Mouse (Mus musculus) limb, embryonic 13.5 days (tissue): ENCODE results near the gene Ndufc1. TPM values are rescaled to one million over a fixed set of nuclear protein-coding genes. Genes with fewer than 3 reads are reported as not detected.
"Not testable (repeated sequence)": the region's sequence is repeated elsewhere in the genome, so short reads cannot be mapped to it uniquely, and the experiment has no call there.

Experiments used
- ATAC-seq: fragments of 200-750 bp; cut with Nextera tagmentation; 2 replicates; pipeline ENCODE4 v1.8.0; 2017; ENCODE audit warnings: low read depth, moderate number of reproducible peaks, moderate TSS enrichment; ENCODE audit not compliant: low FRiP score
- H3K27ac ChIP-seq: fragments of 300-500 bp; sonication (generic); 2 replicates; pipeline ENCODE4 v1.5.1; 2015; ENCODE audit warnings: inconsistent platforms, mild to moderate bottlenecking, moderate library complexity
- H3K27me3 ChIP-seq: fragments of 300-500 bp; sonication (generic); 2 replicates; pipeline ENCODE4 v1.6.1; 2015; ENCODE audit warnings: mild to moderate bottlenecking, inconsistent platforms
- H3K36me3 ChIP-seq: fragments of 300-500 bp; sonication (generic); 2 replicates; pipeline ENCODE4 v1.6.1; 2015; ENCODE audit warnings: inconsistent platforms, mild to moderate bottlenecking, moderate library complexity
- H3K4me1 ChIP-seq: fragments of 300-500 bp; sonication (generic); 2 replicates; pipeline ENCODE4 v1.6.1; 2015; ENCODE audit warnings: inconsistent platforms
- H3K4me2 ChIP-seq: fragments of 300-500 bp; sonication (generic); replicated peaks from 2 replicates; pipeline ENCODE4 v1.6.1; 2015; ENCODE audit warnings: inconsistent platforms, mild to moderate bottlenecking, moderate library complexity
- H3K4me3 ChIP-seq: fragments of 300-500 bp; sonication (generic); 2 replicates; pipeline ENCODE4 v1.5.1; 2015; ENCODE audit warnings: moderate library complexity, mild to moderate bottlenecking, inconsistent platforms
- H3K9ac ChIP-seq: fragments of 300-500 bp; sonication (generic); 2 replicates; pipeline ENCODE4 v1.6.1; 2015; ENCODE audit warnings: mild to moderate bottlenecking, inconsistent platforms
- H3K9me3 ChIP-seq: fragments of 300-500 bp; sonication (generic); 2 replicates; pipeline ENCODE4 v1.6.1; 2016; ENCODE audit warnings: inconsistent platforms
- WGBS: fragments of 180-500 bp; shearing (Covaris S2); methylation state at CpG from one replicate; pipeline ENCODE4 v1.1.7; 2015; 5-methylcytosine and 5-hydroxymethylcytosine counted together
- polyA plus RNA-seq: library from polyadenylated mRNA; unstranded; fragments of >200 nt; fragmentation: Nextera tagmentation; extraction: Ambion mirVana; gene quantifications from 2 replicates; pipeline ENCODE4 v1.2.1, GENCODE M21; 2015

The Ndufc1 gene
- polyA plus RNA-seq: 645 and 690 TPM in 2 replicates

DNA sequence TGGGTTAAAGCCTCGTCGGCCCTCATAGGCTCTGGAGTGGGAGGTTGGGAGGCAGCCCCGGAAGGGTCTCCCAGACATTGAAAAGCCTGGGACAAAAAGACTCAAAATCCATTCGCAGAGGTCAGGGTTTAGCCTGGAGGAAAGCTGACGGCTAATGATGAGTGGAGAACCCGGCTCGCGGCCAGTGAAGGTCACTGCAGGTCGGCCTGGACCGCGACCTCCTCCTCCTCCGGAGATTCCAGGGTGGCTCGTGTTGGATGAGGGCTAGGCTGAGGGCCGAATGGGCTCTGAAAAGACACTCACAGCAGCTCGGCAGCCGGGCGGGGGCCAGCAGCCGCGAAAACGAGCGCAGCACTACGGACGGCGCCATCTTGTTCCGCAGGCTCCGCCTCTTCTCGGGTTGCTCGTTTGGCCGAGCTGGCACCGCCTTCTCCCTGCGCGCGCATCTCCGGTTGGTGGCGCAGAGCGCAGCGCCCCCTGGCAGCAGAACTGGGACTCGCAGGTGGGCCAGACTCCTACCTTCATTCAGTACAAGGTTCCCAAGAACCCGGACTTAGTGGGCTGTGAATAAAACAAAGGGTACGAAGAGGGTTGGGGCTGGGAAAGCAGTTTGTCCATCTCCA lies at the start of gene Ndufc1:
Gene Ndufc1, minus strand, starts transcription at position 428 of the 623 bp plus-strand sequence.
- H3K36me3 ChIP-seq: peaks cover 29% of the 10 kb centered on the region
- H3K9ac ChIP-seq: peak within 1 kb of the TSS; percentile 90
- H3K4me3 ChIP-seq: peak within 1 kb of the TSS; percentile 83
- H3K4me2 ChIP-seq: peak within 1 kb of the TSS; percentile 78
- H3K9me3 ChIP-seq: no peaks in the 10 kb centered on the region
- peaks cover 10% of the 10 kb centered on the region for H3K4me1 ChIP-seq
- under 1% methylated on average over 40 of the region's 40 CpGs for WGBS
- H3K27me3 ChIP-seq: no peaks in the 10 kb centered on the region
- H3K27ac ChIP-seq: peak within 1 kb of the TSS; percentile 95
- peak; percentile 91 for ATAC-seq

GRCm38 (mm10) chr3:51434871-51435595 lies 26.2 kb upstream of the Ndufc1 start:
- 90% methylated on average over 3 of the region's 3 CpGs for WGBS
- no peak overlapping the region for H3K27ac ChIP-seq
- peaks cover 26% of the 10 kb centered on the region for H3K36me3 ChIP-seq
- no peaks in the 10 kb centered on the region for H3K27me3 ChIP-seq
- no peak overlapping the region for H3K4me2 ChIP-seq
- no peaks in the 10 kb centered on the region; the same call in 1 of the 2 replicates for H3K9me3 ChIP-seq
- no peaks in the 10 kb centered on the region for H3K4me1 ChIP-seq
- no peak for ATAC-seq
- H3K9ac ChIP-seq: no peak overlapping the region
- H3K4me3 ChIP-seq: no peak overlapping the region

DNA sequence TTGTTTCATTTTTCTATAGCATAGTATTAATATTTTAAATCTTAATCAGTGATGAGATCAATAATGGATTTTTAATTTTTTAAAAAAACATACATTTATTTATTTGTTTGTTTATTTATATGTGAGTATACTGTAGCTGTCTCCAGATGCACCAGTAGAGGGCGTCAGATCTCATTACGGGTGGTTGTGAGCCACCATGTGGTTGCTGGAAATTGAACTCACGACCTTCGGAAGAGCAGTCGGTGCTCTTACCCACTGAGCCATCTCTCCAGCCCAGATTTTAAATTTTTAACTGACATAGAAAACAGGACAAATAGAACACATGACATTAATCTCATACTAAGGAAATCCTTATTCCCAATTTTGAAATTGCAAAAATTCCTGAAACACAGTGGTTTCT lies 25.6 kb upstream of the Ndufc1 start:
- WGBS: 87% methylated on average over 5 of the region's 5 CpGs
- not testable (repeated sequence) for H3K27me3 ChIP-seq, ATAC-seq, H3K4me1 ChIP-seq, H3K27ac ChIP-seq, H3K4me3 ChIP-seq, H3K4me2 ChIP-seq, H3K9me3 ChIP-seq, H3K9ac ChIP-seq
- peaks cover 22% of the 10 kb centered on the region for H3K36me3 ChIP-seq

GRCm38 (mm10) chr3:51425394-51425793 lies 16.6 kb upstream of the Ndufc1 start:
- Histone ChIP-seq H3K9ac (no peak overlapping the region), H3K27ac (no peak overlapping the region)
- no peak for ATAC-seq

DNA sequence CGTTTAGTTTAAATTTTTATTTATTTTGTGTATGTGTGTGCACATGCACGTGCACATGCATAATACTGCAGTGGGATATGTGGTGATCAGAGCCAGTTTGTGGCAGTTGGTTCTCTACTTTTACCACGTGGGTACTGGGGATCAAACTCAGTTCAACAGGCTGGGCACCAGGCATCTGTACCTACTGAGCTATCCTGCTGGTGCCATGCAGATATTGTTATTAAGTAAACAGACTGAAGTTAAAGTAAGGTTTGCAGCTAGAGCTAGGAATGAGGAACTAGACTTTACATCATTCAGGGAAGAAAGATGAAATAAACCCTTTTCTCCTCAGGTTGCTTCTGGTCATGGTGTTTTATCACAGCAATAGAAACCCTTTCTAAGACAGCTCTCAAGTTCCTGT lies 13.1 kb upstream of the Ndufc1 start:
- 77% methylated on average over 3 of the region's 3 CpGs for WGBS
- H3K4me2 ChIP-seq: no peak overlapping the region
- H3K9me3 ChIP-seq: no peaks in the 10 kb centered on the region
- no peaks in the 10 kb centered on the region for H3K36me3 ChIP-seq
- H3K4me1 ChIP-seq: peaks cover 19% of the 10 kb centered on the region
- H3K4me3 ChIP-seq: no peak overlapping the region
- no peak for ATAC-seq
- no peak overlapping the region for H3K9ac ChIP-seq
- no peak overlapping the region for H3K27ac ChIP-seq
- no peaks in the 10 kb centered on the region for H3K27me3 ChIP-seq

More at GRCm38 (mm10) chr3:51425394-51425793, 16.6 kb upstream of the Ndufc1 start:
- 0 out of 2 replicates have a peak, but pooled peaks cover 3% of the 10 kb centered on the region for H3K4me1 ChIP-seq
- no peak overlapping the region for H3K4me2 ChIP-seq
- no peak overlapping the region for H3K4me3 ChIP-seq
- H3K36me3 ChIP-seq: no peaks in the 10 kb centered on the region
- H3K9me3 ChIP-seq: no peaks in the 10 kb centered on the region
- H3K27me3 ChIP-seq: no peaks in the 10 kb centered on the region

- H3K9me3 ChIP-seq: no peaks in the 10 kb centered on the region
- H3K4me1 ChIP-seq: peaks cover 29% of the 10 kb centered on the region
- no peak for ATAC-seq
- H3K4me3 ChIP-seq: peak overlapping the region; percentile 7; the same call in 1 of the 2 replicates
- peak overlapping the region; percentile 76 for H3K4me2 ChIP-seq
- H3K9ac ChIP-seq: no peak overlapping the region
- H3K27ac ChIP-seq: no peak overlapping the region
- H3K36me3 ChIP-seq: no peaks in the 10 kb centered on the region
- WGBS: 68% methylated on average over 2 of the region's 2 CpGs
- H3K27me3 ChIP-seq: no peaks in the 10 kb centered on the region
Measured at GRCm38 (mm10) chr3:51417966-51418365, 9.2 kb upstream of the Ndufc1 start.

DNA sequence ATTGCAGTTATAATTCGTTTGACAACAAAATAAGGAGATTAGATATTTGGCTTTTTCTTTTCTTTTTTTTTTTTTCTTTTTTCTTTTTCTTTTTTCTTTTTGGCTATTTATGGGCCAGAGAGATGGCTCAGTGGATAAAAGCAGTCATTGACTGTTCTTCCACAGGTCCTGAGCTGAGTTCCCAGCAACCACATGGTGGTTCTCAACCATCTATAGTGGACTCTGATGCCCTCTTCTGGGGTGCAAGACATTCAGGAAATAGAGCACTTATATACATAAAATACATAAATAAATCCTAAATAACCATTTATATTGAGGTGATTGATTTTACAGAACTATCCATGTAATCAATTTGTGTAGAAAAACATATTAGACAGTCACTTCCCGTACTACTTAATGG lies 8.7 kb upstream of the Ndufc1 start:
- Histone ChIP-seq H3K36me3 (no peaks in the 10 kb centered on the region), H3K4me3 (peak overlapping the region; percentile 96), H3K4me2 (peak overlapping the region; percentile 76), H3K9me3 (no peaks in the 10 kb centered on the region), H3K27me3 (no peaks in the 10 kb centered on the region), H3K4me1 (peaks cover 29% of the 10 kb centered on the region), H3K9ac (no peak overlapping the region), H3K27ac (no peak overlapping the region)
- no peak for ATAC-seq
- 59% methylated on average over 2 of the region's 2 CpGs for WGBS

- 11% methylated on average over 8 of the region's 8 CpGs for WGBS
- no peaks in the 10 kb centered on the region for H3K36me3 ChIP-seq
- H3K4me1 ChIP-seq: peaks cover 29% of the 10 kb centered on the region
- ATAC-seq: no peak
- H3K27me3 ChIP-seq: no peaks in the 10 kb centered on the region
- no peaks in the 10 kb centered on the region for H3K9me3 ChIP-seq
- peak overlapping the region; percentile 91; the same call in 1 of the 2 replicates for H3K27ac ChIP-seq
- peak overlapping the region; percentile 76 for H3K4me2 ChIP-seq
- H3K9ac ChIP-seq: peak overlapping the region; percentile 99
- peak overlapping the region; percentile 96 for H3K4me3 ChIP-seq
Measured at GRCm38 (mm10) chr3:51417135-51417458, 8.3 kb upstream of the Ndufc1 start.

GRCm38 (mm10) chr3:51416364-51417134 lies 7.8 kb upstream of the Ndufc1 start:
- Histone ChIP-seq H3K36me3 (no peaks in the 10 kb centered on the region), H3K27me3 (no peaks in the 10 kb centered on the region), H3K9ac (peak overlapping the region; percentile 99), H3K9me3 (no peaks in the 10 kb centered on the region), H3K4me3 (peak overlapping the region; percentile 96), H3K4me1 (peaks cover 26% of the 10 kb centered on the region), H3K4me2 (peak overlapping the region; percentile 76), H3K27ac (peak overlapping the region; percentile 91)
- WGBS: under 1% methylated on average over 63 of the region's 68 CpGs
- ATAC-seq: peak; percentile 54

- peak overlapping the region; percentile 91 for H3K27ac ChIP-seq
- ATAC-seq: peak; percentile 66
- under 1% methylated on average over 29 of the region's 30 CpGs for WGBS
Measured at GRCm38 (mm10) chr3:51416073-51416363, 7.2 kb upstream of the Ndufc1 start.

GRCm38 (mm10) chr3:51415098-51416072 lies 6.6 kb upstream of the Ndufc1 start, which contains the start of gene Naa15:
Gene Naa15 (plus strand): TSS chr3:51415148.
- H3K9me3 ChIP-seq: no peaks in the 10 kb centered on the region
- peak; percentile 90 for ATAC-seq
- H3K4me3 ChIP-seq: peak within 1 kb of the TSS; percentile 96
- peak within 1 kb of the TSS; percentile 76 for H3K4me2 ChIP-seq
- H3K27me3 ChIP-seq: no peaks in the 10 kb centered on the region
- H3K36me3 ChIP-seq: no peaks in the 10 kb centered on the region
- WGBS: 5% methylated on average over 43 of the region's 43 CpGs
- H3K9ac ChIP-seq: peak within 1 kb of the TSS; percentile 99
- peak within 1 kb of the TSS; percentile 91 for H3K27ac ChIP-seq
- H3K4me1 ChIP-seq: peaks cover 26% of the 10 kb centered on the region

More at GRCm38 (mm10) chr3:51416073-51416363, 7.2 kb upstream of the Ndufc1 start:
- no peaks in the 10 kb centered on the region for H3K36me3 ChIP-seq
- H3K9ac ChIP-seq: peak overlapping the region; percentile 99
- no peaks in the 10 kb centered on the region for H3K27me3 ChIP-seq
- H3K9me3 ChIP-seq: no peaks in the 10 kb centered on the region
- peak overlapping the region; percentile 96 for H3K4me3 ChIP-seq
- peak overlapping the region; percentile 76 for H3K4me2 ChIP-seq
- peaks cover 26% of the 10 kb centered on the region for H3K4me1 ChIP-seq
